Mouse (Mus musculus) forebrain, embryonic 16.5 days (tissue): Measurements from ENCODE around the gene Prelid3b. TPM values are rescaled to one million over a fixed set of nuclear protein-coding genes. Genes with fewer than 3 reads are reported as not detected.

ENCODE experiments used
- ATAC-seq: fragments of 200-750 bp; cut with Nextera tagmentation; 2 replicates; pipeline ENCODE4 v1.8.0; 2017; ENCODE audit warnings: mild to moderate bottlenecking, moderate library complexity
- H3K27ac ChIP-seq: fragments of 300-500 bp; sonication (generic); 2 replicates; pipeline ENCODE4 v1.5.1; 2014; ENCODE audit warnings: low read length, control low read depth
- H3K27me3 ChIP-seq: fragments of 300-500 bp; sonication (generic); replicated peaks from 2 replicates; pipeline ENCODE4 v1.6.1; 2014; ENCODE audit warnings: low read length; ENCODE audit not compliant: control insufficient read depth, insufficient read depth
- H3K36me3 ChIP-seq: fragments of 300-500 bp; sonication (generic); 2 replicates; pipeline ENCODE4 v1.6.1; 2014; ENCODE audit not compliant: control insufficient read depth, insufficient read depth
- H3K4me1 ChIP-seq: fragments of 300-500 bp; sonication (generic); replicated peaks from 2 replicates; pipeline ENCODE4 v1.6.1; 2014; ENCODE audit warnings: low read length; ENCODE audit not compliant: control insufficient read depth, insufficient read depth
- H3K4me2 ChIP-seq: fragments of 300-500 bp; sonication (generic); 2 replicates; pipeline ENCODE4 v1.6.1; 2014; ENCODE audit warnings: mild to moderate bottlenecking, low read length, control low read depth
- H3K4me3 ChIP-seq: fragments of 300-500 bp; sonication (generic); replicated peaks from 2 replicates; pipeline ENCODE4 v1.5.1; 2014; ENCODE audit warnings: mild to moderate bottlenecking, low read length, control low read depth
- H3K9ac ChIP-seq: fragments of 300-500 bp; sonication (generic); replicated peaks from 2 replicates; pipeline ENCODE4 v1.6.1; 2014; ENCODE audit warnings: low read depth, low read length, control low read depth
- H3K9me3 ChIP-seq: fragments of 300-500 bp; sonication (generic); 2 replicates; pipeline ENCODE4 v1.6.1; 2016; ENCODE audit warnings: low read length; ENCODE audit not compliant: control insufficient read depth
- WGBS: fragments of 180-500 bp; shearing (Covaris S2); extraction: QIAGEN DNeasy Blood & Tissue Kit; methylation state at CpG from one replicate; pipeline ENCODE4 v1.1.7; 2014; 5-methylcytosine and 5-hydroxymethylcytosine counted together
- polyA plus RNA-seq: library from polyadenylated mRNA; unstranded; fragments of >200 nt; fragmentation: Nextera tagmentation; extraction: Ambion mirVana; gene quantifications from 2 replicates; pipeline ENCODE4 v1.2.1, GENCODE M21; 2015

The Prelid3b gene
- polyA plus RNA-seq, 1 experiment from 2014 or later, result 120 TPM

DNA sequence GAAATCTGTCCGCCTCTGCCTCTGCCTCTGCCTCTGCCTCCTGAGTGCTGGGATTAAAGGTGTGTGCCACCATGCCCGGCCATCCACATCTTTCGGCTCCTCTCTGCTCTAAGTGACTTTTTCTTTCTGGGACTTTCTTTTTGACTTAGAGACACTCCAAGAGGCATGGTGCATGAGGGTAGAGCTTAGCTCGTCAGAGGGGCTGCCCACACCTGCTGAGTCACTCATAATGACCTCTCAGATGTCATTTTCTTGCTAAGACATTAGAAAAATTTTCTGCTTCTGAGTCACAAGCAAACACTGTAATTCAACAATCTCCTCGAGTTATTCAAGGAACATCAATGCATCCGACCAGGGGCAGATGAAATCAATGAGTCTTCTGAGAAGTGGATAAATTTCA, 27.9 kb downstream of the Prelid3b start:
- Histone ChIP-seq H3K27me3 (no peaks in the 10 kb centered on the region), H3K27ac (no peak overlapping the region), H3K4me1 (no peaks in the 10 kb centered on the region), H3K36me3 (no peaks in the 10 kb centered on the region), H3K4me3 (no peak overlapping the region), H3K9ac (no peak overlapping the region), H3K4me2 (no peak overlapping the region), H3K9me3 (no peaks in the 10 kb centered on the region)
- WGBS, result 86% methylated on average over 6 of the region's 6 CpGs
- no peak for ATAC-seq

DNA sequence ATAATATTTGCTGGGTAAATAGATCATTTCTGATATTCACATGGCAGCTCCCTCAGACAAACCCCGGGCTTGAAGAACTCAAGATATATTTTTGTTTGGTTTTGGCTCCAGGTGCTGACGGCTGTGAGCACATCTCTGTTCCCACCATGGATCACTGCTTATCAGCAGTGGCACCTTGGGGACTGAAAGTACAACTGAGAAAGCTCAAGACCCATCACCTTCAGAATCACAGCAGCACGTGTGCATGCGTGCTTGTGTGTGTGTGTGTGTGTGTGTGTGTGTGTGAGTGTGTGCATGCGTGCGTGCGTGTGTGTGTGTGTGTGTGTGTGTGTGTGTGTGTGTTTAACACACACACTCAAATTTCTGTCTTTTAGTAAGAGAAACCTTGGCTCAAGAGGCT, 28.5 kb downstream of the Prelid3b start:
- no peak overlapping the region for H3K27ac ChIP-seq
- WGBS, result 93% methylated on average over 7 of the region's 7 CpGs
- no peak overlapping the region for H3K4me3 ChIP-seq
- peaks cover 1% of the 10 kb centered on the region for H3K4me1 ChIP-seq
- no peak overlapping the region for H3K9ac ChIP-seq
- no peak for ATAC-seq
- no peak overlapping the region for H3K4me2 ChIP-seq
- no peaks in the 10 kb centered on the region for H3K9me3 ChIP-seq
- no peaks in the 10 kb centered on the region for H3K36me3 ChIP-seq
- H3K27me3 ChIP-seq, result no peaks in the 10 kb centered on the region

DNA sequence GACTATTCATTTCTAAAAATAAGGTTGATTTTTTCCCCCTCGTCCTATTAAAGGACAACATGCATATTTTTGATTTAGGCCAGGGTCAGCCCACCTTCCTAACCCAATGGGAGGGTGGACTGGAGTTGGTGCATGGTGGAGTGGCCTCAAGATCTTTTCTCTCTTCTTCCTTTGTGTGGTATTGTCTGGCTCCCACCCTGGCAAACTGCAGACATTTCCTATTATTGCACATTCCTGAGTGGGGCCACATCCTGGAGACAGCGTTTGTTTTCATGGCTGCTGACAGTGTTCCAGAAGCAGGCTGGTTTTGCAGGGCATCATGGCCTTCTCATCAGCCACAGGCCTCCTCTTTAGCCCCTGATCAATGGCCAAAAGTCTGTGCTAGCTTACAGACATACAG, 29.8 kb downstream of the Prelid3b start:
- H3K4me3 ChIP-seq, result no peak overlapping the region
- no peak for ATAC-seq
- H3K9ac ChIP-seq, result no peak overlapping the region
- WGBS, result 55% methylated on average over 2 of the region's 2 CpGs
- peaks cover 15% of the 10 kb centered on the region for H3K4me1 ChIP-seq
- H3K27ac ChIP-seq, result no peak overlapping the region
- H3K27me3 ChIP-seq, result no peaks in the 10 kb centered on the region
- no peaks in the 10 kb centered on the region for H3K36me3 ChIP-seq
- H3K4me2 ChIP-seq, result no peak overlapping the region
- no peaks in the 10 kb centered on the region for H3K9me3 ChIP-seq

GRCm38 (mm10) chr2:174442460-174442859, 30.4 kb downstream of the Prelid3b start:
- no peaks in the 10 kb centered on the region for H3K36me3 ChIP-seq
- no peaks in the 10 kb centered on the region for H3K9me3 ChIP-seq
- no peak overlapping the region for H3K4me2 ChIP-seq
- no peak overlapping the region for H3K4me3 ChIP-seq
- H3K9ac ChIP-seq, result no peak overlapping the region
- H3K27ac ChIP-seq, result no peak overlapping the region
- no peaks in the 10 kb centered on the region for H3K27me3 ChIP-seq
- ATAC-seq, result no peak
- 86% methylated on average over 9 of the region's 9 CpGs for WGBS
- peaks cover 18% of the 10 kb centered on the region for H3K4me1 ChIP-seq

DNA sequence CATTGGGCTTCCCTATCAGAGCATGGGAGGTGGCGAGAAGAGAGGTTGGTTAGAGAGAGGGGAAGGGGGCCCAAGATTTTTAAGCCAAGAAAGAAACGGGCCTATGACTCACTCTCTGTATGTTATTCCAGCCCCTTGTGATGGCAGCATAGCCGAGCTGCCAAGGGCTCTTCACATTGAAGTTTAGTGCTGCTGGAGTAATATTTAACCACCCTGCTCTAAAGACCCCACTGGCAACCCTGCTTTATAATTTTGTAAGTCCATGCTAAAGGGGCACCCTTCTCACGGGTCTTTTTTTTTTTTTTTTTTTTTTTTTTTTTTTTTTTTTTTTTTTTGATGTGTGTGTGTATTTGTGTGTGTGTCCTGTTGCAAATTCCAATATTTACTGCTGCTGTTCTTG, 31.0 kb downstream of the Prelid3b start:
- no peaks in the 10 kb centered on the region for H3K9me3 ChIP-seq
- ATAC-seq, result no peak
- H3K36me3 ChIP-seq, result no peaks in the 10 kb centered on the region
- 77% methylated on average over 4 of the region's 4 CpGs for WGBS
- no peak overlapping the region for H3K9ac ChIP-seq
- peaks cover 18% of the 10 kb centered on the region for H3K4me1 ChIP-seq
- no peak overlapping the region for H3K4me3 ChIP-seq
- no peak overlapping the region for H3K27ac ChIP-seq
- no peaks in the 10 kb centered on the region for H3K27me3 ChIP-seq
- H3K4me2 ChIP-seq, result no peak overlapping the region

DNA sequence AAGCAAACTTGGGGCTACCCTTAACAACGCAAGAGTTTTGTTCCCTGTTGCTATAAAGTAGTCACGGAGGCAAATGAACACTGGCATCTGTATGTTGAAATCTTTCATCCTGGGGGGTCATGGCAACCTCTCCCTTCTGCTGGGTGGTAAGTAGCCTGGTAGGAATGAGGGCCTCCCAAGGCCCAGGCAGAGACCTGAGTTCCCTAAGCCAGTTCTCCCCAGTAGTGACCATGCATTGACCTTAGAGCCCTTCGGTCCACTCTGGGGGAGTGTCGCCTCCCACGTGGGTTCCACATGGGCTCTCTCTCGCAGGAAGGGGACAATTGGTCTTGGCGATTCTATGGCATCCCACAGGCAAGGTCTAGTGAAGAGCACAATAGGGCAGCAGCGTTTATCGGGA, 32.9 kb downstream of the Prelid3b start:
- no peaks in the 10 kb centered on the region for H3K9me3 ChIP-seq
- H3K4me2 ChIP-seq, result no peak overlapping the region
- ATAC-seq, result no peak
- H3K27ac ChIP-seq, result no peak overlapping the region
- no peaks in the 10 kb centered on the region for H3K27me3 ChIP-seq
- peaks cover 18% of the 10 kb centered on the region for H3K4me1 ChIP-seq
- no peaks in the 10 kb centered on the region for H3K36me3 ChIP-seq
- WGBS, result 75% methylated on average over 9 of the region's 9 CpGs
- no peak overlapping the region for H3K4me3 ChIP-seq
- no peak overlapping the region for H3K9ac ChIP-seq

DNA sequence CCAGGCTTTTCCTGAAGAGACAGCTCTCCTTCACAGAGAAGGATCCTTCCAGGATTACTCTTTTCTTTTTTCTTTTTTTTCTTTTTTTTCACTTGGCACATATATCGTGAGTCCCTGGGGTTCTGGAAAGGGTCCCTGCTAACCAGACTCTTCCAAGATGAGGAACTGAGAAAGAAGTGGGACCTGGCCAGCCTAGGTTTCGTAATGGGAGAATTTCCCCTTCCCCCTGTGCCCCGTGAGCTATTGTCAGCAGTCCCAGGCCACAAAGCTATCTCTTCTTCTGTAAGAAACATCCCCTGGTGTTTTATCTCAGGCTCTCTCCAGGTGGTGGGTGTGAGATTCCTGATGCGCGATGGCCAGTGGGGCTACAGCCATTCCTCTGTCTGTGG, 33.4 kb downstream of the Prelid3b start:
- ATAC-seq, result no peak
- Histone ChIP-seq H3K9ac (peak overlapping the region; percentile 74; the same call in 1 of the 2 replicates), H3K4me2 (peak overlapping the region; percentile 85), H3K9me3 (no peaks in the 10 kb centered on the region), H3K4me1 (peaks cover 18% of the 10 kb centered on the region), H3K27me3 (no peaks in the 10 kb centered on the region), H3K36me3 (no peaks in the 10 kb centered on the region), H3K4me3 (no peak overlapping the region), H3K27ac (no peak overlapping the region)
- 51% methylated on average over 5 of the region's 5 CpGs for WGBS

- Histone ChIP-seq H3K27me3 (no peaks in the 10 kb centered on the region), H3K4me1 (peaks cover 18% of the 10 kb centered on the region), H3K4me3 (peak within 1 kb of the TSS; percentile 67), H3K9me3 (no peaks in the 10 kb centered on the region), H3K4me2 (peak within 1 kb of the TSS; percentile 85), H3K36me3 (no peaks in the 10 kb centered on the region), H3K9ac (peak within 1 kb of the TSS; percentile 74), H3K27ac (no peak within 1 kb of the TSS)
- WGBS, result under 1% methylated on average over 38 of the region's 38 CpGs
- ATAC-seq, result peak; percentile 81
Measured at GRCm38 (mm10) chr2:174438737-174439449, 34.0 kb downstream of the Prelid3b start, which contains the start of gene Ctsz. Gene Ctsz (minus strand): TSS chr2:174439039.

DNA sequence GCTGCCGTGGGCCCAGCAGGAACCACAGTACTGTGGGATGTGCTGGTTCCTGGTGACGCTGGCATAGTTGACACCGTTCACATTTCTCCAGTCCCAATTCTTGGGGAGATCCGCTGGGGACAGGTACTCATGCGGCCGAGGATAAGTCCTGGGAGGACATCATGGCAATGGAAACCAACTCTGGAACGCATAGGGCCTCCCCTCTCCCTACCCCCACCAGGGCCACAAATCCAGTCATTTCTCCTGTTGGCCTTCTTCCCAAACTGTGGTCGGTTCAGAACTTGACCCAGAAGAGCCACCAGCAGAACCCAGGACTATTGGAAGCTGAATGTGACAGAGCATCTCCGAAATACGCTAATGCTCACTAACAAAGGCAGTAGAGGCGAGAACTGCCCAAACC, 34.7 kb downstream of the Prelid3b start:
- Histone ChIP-seq H3K4me2 (peak overlapping the region; percentile 85), H3K27me3 (no peaks in the 10 kb centered on the region), H3K4me1 (peaks cover 18% of the 10 kb centered on the region), H3K36me3 (no peaks in the 10 kb centered on the region), H3K9me3 (no peaks in the 10 kb centered on the region), H3K27ac (no peak overlapping the region), H3K9ac (peak overlapping the region; percentile 74), H3K4me3 (peak overlapping the region; percentile 67)
- WGBS, result 56% methylated on average over 11 of the region's 11 CpGs
- ATAC-seq, result no peak; the same call in 1 of the 2 replicates

GRCm38 (mm10) chr2:174437697-174437982, 35.2 kb downstream of the Prelid3b start:
- Histone ChIP-seq H3K4me1 (peaks cover 18% of the 10 kb centered on the region), H3K4me3 (no peak overlapping the region)
- ATAC-seq, result no peak

More at GRCm38 (mm10) chr2:174437697-174437982, 35.2 kb downstream of the Prelid3b start:
- Histone ChIP-seq H3K36me3 (no peaks in the 10 kb centered on the region), H3K4me2 (peak overlapping the region; percentile 85), H3K9ac (no peak overlapping the region), H3K9me3 (no peaks in the 10 kb centered on the region), H3K27ac (no peak overlapping the region), H3K27me3 (no peaks in the 10 kb centered on the region)
- WGBS, result 98% methylated on average over 4 of the region's 4 CpGs
